Mouse (Mus musculus) inflammation-experienced regulatory T-cells, adult 6 months (primary cell): ENCODE data around the gene Man2a1. TPM values are rescaled to one million over a fixed set of nuclear protein-coding genes. Genes with fewer than 3 reads are reported as not detected.
A peak's percentile ranks its signal among the peaks of the same experiment; 100 is the strongest.

ENCODE experiments used
- ATAC-seq: one replicate; pipeline ENCODE4 v1.8.0; 2017
- polyA plus RNA-seq, 3 experiments: library from polyadenylated mRNA; unstranded; fragments of 100-300 nt; shearing (Covaris generic); gene quantifications; one replicate each; pipeline ENCODE4 v1.2.1; 2017

Man2a1 gene
- polyA plus RNA-seq, 3 experiments from 2014 or later: 11.7 to 13.1 (median 12.1) TPM

- no peak for ATAC-seq
Measured at GRCm38 (mm10) chr17:64603534-64603933, 3.0 kb downstream of the Man2a1 start.

DNA sequence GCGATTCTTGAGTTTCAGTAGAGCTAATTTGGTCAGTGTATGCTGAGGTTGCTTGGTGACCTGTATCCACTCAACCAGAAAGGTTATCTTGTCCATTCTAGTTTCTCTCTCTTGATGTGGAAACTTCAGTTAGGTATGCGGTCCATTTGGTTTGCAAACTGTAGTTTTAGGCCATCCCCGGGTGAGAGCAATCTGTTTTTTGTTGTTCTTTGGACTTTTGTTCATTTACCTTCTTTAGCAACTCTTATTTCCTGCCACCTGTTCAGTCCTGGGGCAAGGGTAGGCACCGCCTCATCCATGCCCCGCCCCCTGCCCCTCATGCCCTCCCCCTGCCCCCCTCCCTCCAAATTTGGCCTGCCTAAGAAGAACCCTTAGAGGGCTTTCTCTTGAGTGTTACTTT, 3.6 kb downstream of the Man2a1 start:
- no peak for ATAC-seq

DNA sequence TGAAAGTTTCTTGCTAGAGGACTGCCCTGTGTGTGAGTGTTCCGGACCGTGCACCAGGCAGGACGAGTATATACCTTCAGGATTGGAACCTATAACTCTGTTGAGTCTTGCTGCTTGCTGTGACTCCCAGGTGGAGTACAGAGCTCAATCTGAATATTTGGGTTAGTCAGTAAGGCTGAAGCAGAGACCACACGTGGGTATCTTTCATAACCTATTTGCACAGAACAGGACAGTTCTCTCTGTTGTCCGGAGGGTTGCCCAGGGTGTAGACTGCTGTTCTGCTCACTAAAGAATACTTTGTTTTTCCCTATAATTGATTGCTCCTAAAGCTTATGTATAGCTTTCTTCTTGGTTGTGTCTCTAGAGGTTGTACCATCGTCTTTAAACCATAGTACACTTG, 7.7 kb downstream of the Man2a1 start:
- no peak for ATAC-seq

DNA sequence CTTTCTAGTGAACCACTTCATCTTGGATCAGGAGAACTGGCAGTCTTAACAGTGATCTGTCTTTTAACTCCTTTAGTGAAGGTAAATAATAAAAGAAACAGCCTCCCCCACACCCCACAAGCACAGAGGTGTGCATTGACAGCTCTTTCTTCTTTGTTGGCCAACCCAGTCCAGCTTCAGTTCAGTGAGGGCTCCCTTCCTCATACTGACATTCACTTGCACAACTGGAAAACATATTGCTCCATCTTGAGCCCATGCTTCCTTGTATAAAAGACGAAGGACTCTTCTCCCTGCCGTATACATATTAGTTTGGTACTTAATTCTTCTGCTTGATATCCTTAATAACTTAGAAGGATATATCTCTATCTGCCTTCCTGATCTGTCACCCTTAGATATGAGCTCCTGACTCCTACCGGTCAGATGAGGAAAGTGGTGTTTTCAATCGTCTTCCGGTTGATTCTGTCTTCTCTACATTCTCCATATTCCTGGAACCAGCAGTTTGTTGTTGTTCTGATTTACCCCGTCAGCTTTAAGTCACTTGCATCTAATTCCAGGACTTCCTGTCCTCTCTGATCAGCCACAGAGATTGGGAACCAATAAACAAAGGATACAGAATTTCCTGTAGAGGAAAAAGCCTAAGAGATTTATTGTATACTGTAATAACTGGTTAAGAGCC, 8.5 kb downstream of the Man2a1 start:
- no peak for ATAC-seq

- no peak for ATAC-seq
Measured at GRCm38 (mm10) chr17:64609741-64610140, 9.2 kb downstream of the Man2a1 start.

GRCm38 (mm10) chr17:64611426-64611825, 10.9 kb downstream of the Man2a1 start:
- ATAC-seq: no peak

GRCm38 (mm10) chr17:64612135-64612885, 11.8 kb downstream of the Man2a1 start:
- no peak for ATAC-seq

- ATAC-seq: no peak
Measured at GRCm38 (mm10) chr17:64612930-64613329, 12.4 kb downstream of the Man2a1 start.

DNA sequence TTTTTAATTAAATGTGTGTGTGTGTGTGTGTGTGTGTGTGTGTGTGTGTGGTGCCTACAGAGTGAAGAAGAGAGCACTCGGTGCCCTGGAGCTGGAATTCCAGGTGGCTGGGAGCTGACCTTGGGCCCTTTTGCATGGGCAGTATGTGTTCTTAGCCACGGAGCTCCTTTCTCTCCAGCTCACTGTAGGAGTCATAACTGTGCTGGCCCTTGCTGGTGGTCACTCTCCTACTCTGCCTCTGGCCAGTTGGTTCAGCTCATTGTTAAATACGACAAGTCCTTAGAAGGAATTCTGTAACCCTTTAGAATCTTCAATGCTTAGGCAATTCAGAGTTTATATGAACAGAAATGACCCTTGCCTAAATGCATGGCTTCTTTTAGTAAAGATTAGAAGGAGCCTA, 12.8 kb downstream of the Man2a1 start:
- ATAC-seq: no peak

- ATAC-seq: no peak
Measured at GRCm38 (mm10) chr17:64614804-64615203, 14.3 kb downstream of the Man2a1 start.

DNA sequence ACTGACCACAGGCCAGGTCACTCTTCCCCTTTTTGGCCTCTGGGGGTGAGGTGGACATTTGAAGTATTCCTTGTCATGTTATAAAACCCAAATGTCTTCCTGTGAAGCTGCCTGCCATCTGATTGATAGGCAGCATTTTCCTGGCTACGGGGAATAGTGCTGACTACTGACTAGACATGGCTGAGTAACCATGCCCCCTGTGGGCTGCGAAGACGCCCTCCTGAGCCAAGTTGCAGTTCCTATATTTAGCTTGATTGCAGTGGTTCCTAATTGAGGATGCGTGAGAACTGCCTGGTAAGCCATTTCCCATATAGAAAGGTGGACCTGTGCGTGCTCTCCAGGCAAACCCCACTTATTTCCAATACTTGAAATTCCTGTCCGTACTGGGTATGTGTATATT, 14.9 kb downstream of the Man2a1 start:
- no peak for ATAC-seq

DNA sequence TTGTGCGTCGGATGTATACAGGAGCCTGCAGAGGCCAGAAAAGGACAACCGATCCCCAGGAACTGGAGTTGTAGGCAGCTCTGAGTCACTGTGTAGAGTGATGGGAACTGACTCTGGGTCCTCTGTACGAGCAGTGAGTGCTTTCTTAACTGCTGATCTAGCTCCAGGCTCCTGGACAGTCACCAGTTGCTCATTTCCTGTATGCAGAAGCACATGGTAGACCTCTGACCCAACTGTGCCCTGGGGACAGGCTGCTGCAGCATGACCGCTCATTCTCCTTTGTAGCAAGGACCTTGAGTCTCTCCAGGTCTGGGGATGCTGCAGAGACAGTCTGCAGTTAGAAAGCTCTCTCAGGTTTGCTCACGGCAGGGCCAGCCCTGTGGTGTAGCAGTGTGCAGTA, 15.7 kb downstream of the Man2a1 start:
- ATAC-seq: no peak

GRCm38 (mm10) chr17:64617838-64618237, 17.3 kb downstream of the Man2a1 start:
- no peak for ATAC-seq

- no peak for ATAC-seq
Measured at GRCm38 (mm10) chr17:64618996-64619395, 18.5 kb downstream of the Man2a1 start.

- no peak for ATAC-seq
Measured at GRCm38 (mm10) chr17:64620135-64620534, 19.6 kb downstream of the Man2a1 start.

- ATAC-seq: no peak
Measured at GRCm38 (mm10) chr17:64620627-64621026, 20.1 kb downstream of the Man2a1 start.

DNA sequence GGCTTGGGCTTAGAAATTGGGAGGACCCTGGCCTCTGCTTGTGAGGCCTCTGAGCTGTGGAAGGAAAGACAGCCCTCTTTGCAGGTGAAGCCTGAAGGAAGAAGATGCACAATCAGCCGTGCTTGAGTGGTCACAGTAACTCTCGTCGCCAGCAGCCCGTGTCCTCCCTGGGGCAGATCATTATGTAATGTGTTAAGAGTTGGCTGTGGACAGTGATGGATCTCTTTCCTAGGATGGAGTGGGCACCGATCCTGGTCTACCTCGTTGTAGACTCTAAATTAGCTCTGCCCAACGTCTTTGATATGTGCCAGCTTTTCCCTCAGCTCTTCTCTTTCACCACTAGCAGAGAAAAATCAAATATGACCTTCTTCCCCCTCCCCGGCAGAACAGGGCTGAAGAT, 20.7 kb downstream of the Man2a1 start:
- ATAC-seq: no peak

DNA sequence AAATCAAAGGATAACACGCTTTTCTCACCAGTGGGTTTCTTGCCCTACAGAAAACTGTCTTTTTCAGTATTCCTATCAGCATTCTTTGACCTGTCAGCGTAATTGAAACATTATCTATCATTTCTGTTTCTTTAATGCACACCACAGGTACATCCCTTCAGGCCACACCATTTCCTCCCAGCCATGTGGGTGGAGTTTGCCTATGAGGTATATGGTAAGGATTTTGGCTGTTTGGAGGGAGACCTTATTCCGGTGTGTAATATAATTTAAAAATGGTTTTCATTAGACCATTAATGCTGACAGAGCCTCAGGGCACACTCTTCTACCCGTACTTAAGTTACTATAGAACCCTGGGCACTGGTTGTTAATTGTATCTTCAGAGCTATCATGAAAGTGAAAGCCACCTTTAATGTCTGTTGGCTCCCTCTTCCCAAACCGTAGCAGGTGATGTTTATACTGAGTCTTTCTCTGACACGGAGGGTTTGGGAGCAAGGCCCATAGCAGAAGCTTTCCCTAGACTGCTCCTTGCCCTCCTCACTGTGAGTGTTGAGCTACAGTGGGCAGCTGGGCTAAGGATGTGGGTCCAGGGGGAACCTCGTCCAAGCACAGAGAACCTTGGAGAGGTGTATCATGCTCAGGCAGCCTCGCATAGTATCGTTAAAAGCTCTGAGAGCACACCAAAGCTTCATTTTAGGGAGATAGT, 21.3 kb downstream of the Man2a1 start:
- peak; percentile 69 for ATAC-seq

DNA sequence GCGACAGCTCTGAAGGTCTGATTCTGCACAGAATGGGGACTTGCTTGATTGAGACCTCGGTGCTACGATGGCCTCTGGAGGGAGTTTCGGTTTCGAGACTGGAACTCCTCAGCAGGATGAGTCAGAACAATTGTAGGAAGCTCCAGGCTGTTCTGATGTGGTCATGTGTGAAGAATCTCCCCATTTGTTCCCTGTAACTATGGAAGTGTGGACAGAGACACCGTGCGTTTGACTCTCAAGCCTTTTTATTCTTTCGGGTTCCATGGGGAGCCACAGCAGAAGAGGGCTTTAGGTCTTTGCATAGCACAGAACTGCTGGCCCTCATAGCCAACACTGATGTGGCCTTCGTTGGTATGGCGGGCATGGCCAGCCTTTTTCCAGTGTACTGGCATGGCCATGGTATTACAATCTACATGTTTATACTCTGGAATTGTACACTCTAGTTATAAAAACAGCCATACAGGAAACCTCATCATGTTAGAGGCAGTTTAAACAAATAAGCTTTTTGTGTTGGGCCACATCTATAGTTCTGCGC, 21.9 kb downstream of the Man2a1 start:
- peak; percentile 74 for ATAC-seq

DNA sequence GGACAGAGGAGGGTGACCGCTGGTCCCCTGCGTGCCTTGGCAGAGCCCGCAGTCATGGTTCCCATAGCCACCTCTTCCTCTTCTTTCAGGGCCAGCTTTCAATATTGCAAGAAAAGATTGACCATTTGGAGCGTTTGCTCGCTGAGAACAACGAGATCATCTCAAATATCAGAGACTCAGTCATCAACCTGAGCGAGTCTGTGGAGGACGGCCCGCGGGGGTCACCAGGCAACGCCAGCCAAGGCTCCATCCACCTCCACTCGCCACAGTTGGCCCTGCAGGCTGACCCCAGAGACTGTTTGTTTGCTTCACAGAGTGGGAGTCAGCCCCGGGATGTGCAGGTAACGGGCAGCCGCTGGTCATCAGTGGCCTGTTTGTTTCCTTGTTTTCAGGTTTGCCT, 23.9 kb downstream of the Man2a1 start:
- ATAC-seq: no peak

GRCm38 (mm10) chr17:64628796-64629195, 28.3 kb downstream of the Man2a1 start:
- ATAC-seq: peak; percentile 68

DNA sequence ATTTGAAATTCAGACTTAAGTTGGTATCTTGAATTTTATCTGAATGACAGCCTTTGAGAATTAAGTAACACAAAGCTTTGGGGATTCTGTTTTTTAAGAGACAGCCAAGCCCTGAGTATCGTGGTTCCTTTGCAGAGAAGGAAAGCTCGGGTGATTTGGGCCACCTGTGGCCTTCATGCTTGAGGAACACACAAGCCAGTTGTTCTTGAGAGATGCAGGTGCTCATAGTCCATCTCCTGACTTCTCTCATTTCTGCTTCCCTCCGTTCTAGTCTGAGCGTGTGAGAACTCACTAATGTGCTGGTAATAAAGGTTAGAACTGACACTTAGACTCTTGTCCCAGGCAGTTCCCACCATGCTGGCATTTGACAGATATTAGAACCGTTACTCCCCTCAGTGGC, 28.9 kb downstream of the Man2a1 start:
- no peak for ATAC-seq

GRCm38 (mm10) chr17:64630506-64630905, 30.0 kb downstream of the Man2a1 start:
- no peak for ATAC-seq
